In the genomic region with DNA sequence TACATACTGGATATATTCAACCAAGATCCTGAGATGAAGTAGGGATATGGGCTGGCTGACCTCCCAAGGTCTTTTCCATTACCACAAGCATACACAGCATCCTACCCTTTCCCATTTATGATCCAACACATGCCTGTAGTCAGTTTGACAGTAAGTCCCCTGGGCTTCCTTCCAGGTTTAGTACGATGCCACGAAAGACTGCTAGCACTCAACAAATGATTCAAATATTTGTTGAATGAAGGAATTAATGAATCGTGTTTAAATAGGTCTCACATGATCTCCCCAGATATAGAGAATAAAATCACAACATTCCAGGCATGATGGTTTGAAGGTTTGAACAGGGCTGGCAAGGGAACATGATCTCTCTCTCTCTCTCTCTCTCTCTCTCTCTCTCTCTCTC, we compare ENCODE assay signal across 9 mouse cellular contexts. TPM values are rescaled to one million over a fixed set of nuclear protein-coding genes. Genes with fewer than 3 reads are reported as not detected.
DNase-seq lines count a peak whose midpoint lies in the region; ATAC-seq and TF ChIP-seq lines count a peak whose summit lies in the region.
"Had no signal": no experiment of that assay in that cellular context is flagged by ENCODE, and none has a peak within 500 bp of the region (broad histone marks: within the 10 kb centered on the region; RNA-seq: fewer than 3 reads in every experiment).

No protein-coding gene starts in this region.

- no peaks in the 10 kb centered on the region for H3K4me1 ChIP-seq in cerebellum, adult 2 months (ENCODE audit: control insufficient read depth, insufficient read depth, low read length)
- H3K4me1 ChIP-seq in intestine, embryonic 16.5 days (ENCODE audit: control insufficient read depth, insufficient read depth, low read length), result peaks cover 7% of the 10 kb centered on the region; the same call in 1 of the 2 replicates
- no peaks in the 10 kb centered on the region for H3K4me1 ChIP-seq in stomach, embryonic 14.5 days (ENCODE audit: control insufficient read depth, insufficient read depth, low read length)

- no peaks in the 10 kb centered on the region for H3K9me3 ChIP-seq in intestine, embryonic 16.5 days (ENCODE audit: control insufficient read depth, low read length)
- H3K9me3 ChIP-seq in stomach, embryonic 14.5 days (ENCODE audit: control insufficient read depth, low read depth, low read length), result no peaks in the 10 kb centered on the region

- 0 out of 2 replicates have a peak overlapping the region, but pooled peaks have one; percentile 61 for H3K27ac ChIP-seq in cerebellum, adult 2 months (ENCODE audit: insufficient read depth, low read length)
- no peak overlapping the region for H3K27ac ChIP-seq in intestine, embryonic 16.5 days (ENCODE audit: low read length)
- H3K27ac ChIP-seq in stomach, embryonic 14.5 days (ENCODE audit: low read length), result no peak overlapping the region

- peak overlapping the region; percentile 64 for H3K4me3 ChIP-seq in cerebellum, adult 2 months (replicated peaks; ENCODE audit: insufficient read depth, low read depth, low read length)
- H3K4me3 ChIP-seq in intestine, embryonic 16.5 days (ENCODE audit: low read length), result no peak overlapping the region; the same call in 1 of the 2 replicates
- peak overlapping the region; percentile 54; the same call in 1 of the 2 replicates for H3K4me3 ChIP-seq in stomach, embryonic 14.5 days (ENCODE audit: low read depth, low read length)

- TF ChIP-seq POLR2A in cerebellum, adult 2 months (IDR thresholded peaks at IDR 0.05; ENCODE audit: borderline replicate concordance, insufficient read depth, low read length), result no peak

- H3K27me3 ChIP-seq in cerebellum, adult 2 months (ENCODE audit: control insufficient read depth, insufficient read depth, low read length), result no peaks in the 10 kb centered on the region
- no peaks in the 10 kb centered on the region for H3K27me3 ChIP-seq in intestine, embryonic 16.5 days (replicated peaks; ENCODE audit: control insufficient read depth, insufficient read depth, low read length)
- H3K27me3 ChIP-seq in stomach, embryonic 14.5 days (ENCODE audit: control insufficient read depth, insufficient read depth, low read length), result no peaks in the 10 kb centered on the region

- 0% methylated on average over 3 of the region's 3 CpGs for WGBS in cerebellum, adult 2 months
- WGBS in intestine, embryonic 16.5 days, result 36% methylated on average over 3 of the region's 3 CpGs
- WGBS in stomach, embryonic 14.5 days, result 32% methylated on average over 3 of the region's 3 CpGs

- intact Hi-C loops in left cerebral cortex, postnatal 25 days (cut with DNase I), result no loop called here
- intact Hi-C loops in left cerebral cortex, postnatal 10 days (cut with DNase I), result no loop called here

- ATAC-seq in intestine, embryonic 16.5 days, result no peak
- no peak for ATAC-seq in stomach, embryonic 14.5 days (ENCODE audit: insufficient number of reproducible peaks, insufficient read depth, low FRiP score, low read depth)

- H3K36me3 ChIP-seq in intestine, embryonic 16.5 days (ENCODE audit: control insufficient read depth, insufficient read depth, low read length), result no peaks in the 10 kb centered on the region
- no peaks in the 10 kb centered on the region for H3K36me3 ChIP-seq in stomach, embryonic 14.5 days (ENCODE audit: control insufficient read depth, insufficient read depth, low read length)

- H3K4me2 ChIP-seq in intestine, embryonic 16.5 days (ENCODE audit: low read depth, low read length), result peak overlapping the region; percentile 98; the same call in 1 of the 2 replicates
- H3K4me2 ChIP-seq in stomach, embryonic 14.5 days (replicated peaks; ENCODE audit: low read depth, low read length), result no peak overlapping the region; the same call in 1 of the 2 replicates

- H3K9ac ChIP-seq in intestine, embryonic 16.5 days (ENCODE audit: low read depth, low read length), result no peak overlapping the region
- no peak overlapping the region; the same call in 1 of the 2 replicates for H3K9ac ChIP-seq in stomach, embryonic 14.5 days (replicated peaks; ENCODE audit: low read depth, low read length)

- TF ChIP-seq CTCF in cerebellum, adult 2 months (IDR thresholded peaks at IDR 0.05; ENCODE audit: borderline replicate concordance, insufficient read depth, low read depth, low read length), result no peak

- DNase-seq in cerebellum, adult 2 months, result peak; percentile 15 to 32
- no peak for DNase-seq in cerebellum, adult 8-10 months
- peak; percentile 27 to 30 for DNase-seq in left cerebral cortex, postnatal 25 days (ENCODE audit: low spot score in 2 of 2)
- no peak for DNase-seq in left cerebral cortex, postnatal 10 days (ENCODE audit: extremely low spot score in 1 of 2, low spot score in 2 of 2)
- DNase-seq in right cerebral cortex, adult 18-20 months, result no peak
- DNase-seq in B cell, adult 2 months, result no peak
- DNase-seq: lung, postnatal 36 days had no signal

RNA-seq across cellular contexts. Expression of gene Fam184b, which starts 1.0 kb away (rescaled TPM):
- 6.4 and 6.9 TPM in 2 replicates for polyA plus RNA-seq in cerebellum, adult 2 months (2012; rRNA removed)
- total RNA-seq in left cerebral cortex, postnatal 25 days (2021), result 10 to 100 TPM in 1 of 2 experiments, 1 to 10 TPM in 1; 7.1 to 11.8 TPM
- total RNA-seq in left cerebral cortex, postnatal 10 days (2021), result 10 to 100 TPM; 20.2 to 22.0 TPM
- polyA plus RNA-seq in intestine, embryonic 16.5 days (2015; fragmentation: Nextera tagmentation; extraction: Ambion mirVana), result 2.6 and 2.9 TPM in 2 replicates
- 4.0 TPM in 2 replicates for polyA plus RNA-seq in stomach, embryonic 14.5 days (2014; fragmentation: Nextera tagmentation; extraction: Ambion mirVana)

RNA-seq across cellular contexts. Expression of gene Ncapg, which starts 31.3 kb away (rescaled TPM):
- polyA plus RNA-seq in cerebellum, adult 2 months (2012; rRNA removed), result 0.10 and 0.11 TPM in 2 replicates
- total RNA-seq in left cerebral cortex, postnatal 25 days (2021), result under 1 TPM; 0.50 to 0.64 TPM
- 1 to 10 TPM; 1.9 to 2.4 TPM for total RNA-seq in left cerebral cortex, postnatal 10 days (2021)
- 33.9 and 37.0 TPM in 2 replicates for polyA plus RNA-seq in intestine, embryonic 16.5 days (2015; fragmentation: Nextera tagmentation; extraction: Ambion mirVana)
- 55.1 and 55.6 TPM in 2 replicates for polyA plus RNA-seq in stomach, embryonic 14.5 days (2014; fragmentation: Nextera tagmentation; extraction: Ambion mirVana)

Comparison
In these comparisons a context has a peak if more than half of its experiments do, and no peak if none do; other contexts are left out.
1. DNase-seq: peak in cerebellum, adult 2 months (2 of 2) and left cerebral cortex, postnatal 25 days (2 of 2); none in cerebellum, adult 8-10 months (single experiment), left cerebral cortex, postnatal 10 days (0 of 2), right cerebral cortex, adult 18-20 months (single experiment) and B cell, adult 2 months (0 of 2).
2. RNA of gene Ncapg, which starts 31.3 kb away (polyA plus RNA-seq): 55.1 to 55.6 TPM in stomach, embryonic 14.5 days and 33.9 to 37.0 TPM in intestine, embryonic 16.5 days; 0.10 to 0.11 TPM in cerebellum, adult 2 months; every median in the first group is over 10 times any median in the second.